Mouse (Mus musculus) G1E (cell line): ENCODE measurements around the gene Mdk.

ENCODE experiments used
- CTCF ChIP-seq: IDR thresholded peaks from 2 replicates; pipeline ENCODE4 v1.5.1; 2012; ENCODE audit warnings: low read depth, low read length, inconsistent platforms, mixed read lengths
- GATA1 ChIP-seq: IDR thresholded peaks from 2 replicates; pipeline ENCODE4 v1.6.1; 2012; ENCODE audit warnings: borderline replicate concordance, low read length, inconsistent platforms, mixed read lengths
- TAL1 ChIP-seq: conservative IDR thresholded peaks from 2 replicates; pipeline ENCODE4 v1.6.1; 2012; ENCODE audit warnings: low read depth, low read length, inconsistent platforms, mixed read lengths

- TF ChIP-seq CTCF (no peak), TAL1 (no peak), GATA1 (no peak)
Observed at GRCm38 (mm10) chr2:91975581-91976541, 43.8 kb upstream of the Mdk start, which contains the start of gene Dgkz.
